Mouse (Mus musculus): Measurements from ENCODE around the gene Milr1.

- no peak for TF ChIP-seq CTCF (conservative IDR thresholded peaks at IDR 0.05; ENCODE audit: low read length)
- TF ChIP-seq POU5F1 (IDR thresholded peaks at IDR 0.05; ENCODE audit: borderline replicate concordance, low read length) = no peak
Observed at GRCm38 (mm10) chr11:106739116-106739515, 11.9 kb upstream of the Milr1 start.
